Mouse (Mus musculus) embryonic fibroblast, embryonic 13.5 days (primary cell): ENCODE results near the gene Hscb.

ENCODE experiments used
- CTCF ChIP-seq: IDR thresholded peaks from 2 replicates; pipeline ENCODE4 v1.5.1; 2011; ENCODE audit warnings: mild to moderate bottlenecking, control low read depth, low read length, moderate library complexity, borderline replicate concordance; ENCODE audit not compliant: insufficient read depth
- POLR2A ChIP-seq: IDR thresholded peaks from 2 replicates; pipeline ENCODE4 v1.6.1; 2011; ENCODE audit warnings: low read depth, mild to moderate bottlenecking, control low read depth, low read length, moderate library complexity

DNA sequence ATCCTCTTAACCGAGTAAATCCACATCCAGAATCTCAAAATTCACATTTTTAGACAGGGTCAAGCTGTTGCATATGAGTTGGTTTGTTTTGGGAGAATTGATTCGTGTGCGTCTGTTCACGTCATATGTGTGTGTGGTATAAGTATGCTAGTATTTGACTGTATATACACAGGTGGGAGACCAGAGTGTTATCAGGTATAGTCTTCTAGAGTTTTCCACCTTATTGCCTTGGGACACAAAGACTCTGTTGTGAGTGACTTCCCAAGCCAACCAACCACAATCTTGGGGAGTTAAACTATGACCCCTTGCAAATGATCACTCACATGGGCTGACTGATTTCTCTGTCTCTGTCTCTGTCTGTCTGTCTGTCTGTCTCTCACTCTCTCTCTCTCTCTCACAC is 15.2 kb downstream of the Hscb start:
- TF ChIP-seq POLR2A, result no peak
- no peak for TF ChIP-seq CTCF
